Comparison of ENCODE assay signal across 8 mouse cellular contexts in genomic region chr9:120869432-120870081, GRCm38 (mm10). TPM values are rescaled to one million over a fixed set of nuclear protein-coding genes. Genes with fewer than 3 reads are reported as not detected.
A peak's percentile ranks its signal among the peaks of the same experiment; 100 is the strongest.
DNase-seq lines count a peak whose midpoint lies in the region; ATAC-seq lines count a peak whose summit lies in the region.

No protein-coding gene starts in this region.

- peak; percentile 18 for DNase-seq in lung, postnatal 10 days
- no peak for DNase-seq in lung, postnatal 25 days (ENCODE audit: low spot score)
- peak; percentile 68 to 72 for DNase-seq in frontal cortex, postnatal 10 days (ENCODE audit: low spot score in 2 of 2)
- peak; percentile 16 to 20 for DNase-seq in kidney, adult 8-10 months
- peak; percentile 69 for DNase-seq in left cerebral cortex, postnatal 4 days
- DNase-seq in telencephalon, adult 2 months (ENCODE audit: low read depth, low spot score) = peak; percentile 89
- DNase-seq in urinary bladder, postnatal 14 days (ENCODE audit: low spot score) = no peak

- intact Hi-C loops in left cerebral cortex, postnatal 4 days (cut with DNase I) = loop anchor here (5.0 kb wide), 1 partner anchor 63 kb away; no protein-coding TSS in a partner anchor

- ATAC-seq in activated CD4-positive, CD25-positive, alpha-beta regulatory T cell, adult 4 months = no peak

RNA-seq across cellular contexts. Expression of gene Ctnnb1, which starts 59.5 kb away (rescaled TPM):
- 100 to 1,000 TPM; 697 to 735 TPM for total RNA-seq in left cerebral cortex, postnatal 4 days (2021)
- 10 to 100 TPM; 72.8 to 83.1 TPM for polyA plus RNA-seq in activated CD4-positive, CD25-positive, alpha-beta regulatory T cell, adult 4 months (2017; shearing (Covaris generic))

Comparison
In these comparisons a context has a peak if more than half of its experiments do, and no peak if none do; other contexts are left out.
1. DNase-seq: peak in lung, postnatal 10 days (single experiment), frontal cortex, postnatal 10 days (2 of 2), kidney, adult 8-10 months (2 of 2), left cerebral cortex, postnatal 4 days (single experiment) and telencephalon, adult 2 months (single experiment); none in lung, postnatal 25 days (single experiment) and urinary bladder, postnatal 14 days (single experiment).